Mouse (Mus musculus) embryonic facial prominence, embryonic 11.5 days (tissue): ENCODE results near the gene B3galt1. TPM values are rescaled to one million over a fixed set of nuclear protein-coding genes. Genes with fewer than 3 reads are reported as not detected.

Source experiments
- ATAC-seq: fragments of 200-750 bp; cut with Nextera tagmentation; replicated peaks from 2 replicates; pipeline ENCODE4 v1.8.0; 2017; ENCODE audit warnings: low read depth; ENCODE audit not compliant: insufficient number of reproducible peaks, low FRiP score, low TSS enrichment
- DNase-seq: peaks from one replicate; pipeline ENCODE4 v3.0.0-alpha.2; 2015; ENCODE audit warnings: low spot score
- H3K27ac ChIP-seq: fragments of 300-500 bp; sonication (generic); replicated peaks from 2 replicates; pipeline ENCODE4 v1.5.1; 2014; ENCODE audit warnings: mild to moderate bottlenecking, low read depth, low read length, control low read depth
- H3K27me3 ChIP-seq: fragments of 300-500 bp; sonication (generic); 2 replicates; pipeline ENCODE4 v1.6.1; 2014; ENCODE audit warnings: mild to moderate bottlenecking, low read length, moderate library complexity, mixed read lengths; ENCODE audit not compliant: control insufficient read depth, insufficient read depth
- H3K36me3 ChIP-seq: fragments of 300-500 bp; sonication (generic); replicated peaks from 2 replicates; pipeline ENCODE4 v1.6.1; 2014; ENCODE audit warnings: low read depth, mild to moderate bottlenecking, low read length, moderate library complexity, mixed read lengths; ENCODE audit not compliant: control insufficient read depth, insufficient read depth
- H3K4me1 ChIP-seq: fragments of 300-500 bp; sonication (generic); 2 replicates; pipeline ENCODE4 v1.6.1; 2014; ENCODE audit warnings: low read length, mixed read lengths; ENCODE audit not compliant: control insufficient read depth, insufficient read depth
- H3K4me2 ChIP-seq: fragments of 300-500 bp; sonication (generic); 2 replicates; pipeline ENCODE4 v1.6.1; 2014; ENCODE audit warnings: low read depth, mild to moderate bottlenecking, control low read depth, low read length, moderate library complexity
- H3K4me3 ChIP-seq: fragments of 300-500 bp; sonication (generic); 2 replicates; pipeline ENCODE4 v1.5.1; 2014; ENCODE audit warnings: low read depth, low read length, control low read depth
- H3K9ac ChIP-seq: fragments of 300-500 bp; sonication (generic); replicated peaks from 2 replicates; pipeline ENCODE4 v1.6.1; 2014; ENCODE audit warnings: mild to moderate bottlenecking, control low read depth, low read length
- H3K9me3 ChIP-seq: fragments of 300-500 bp; sonication (generic); replicated peaks from 2 replicates; pipeline ENCODE4 v1.6.1; 2016; ENCODE audit warnings: mild to moderate bottlenecking, low read length, inconsistent platforms, mixed read lengths; ENCODE audit not compliant: control insufficient read depth
- WGBS: fragments of 180-500 bp; shearing (Covaris S2); extraction: QIAGEN DNeasy Blood & Tissue Kit; methylation state at CpG from one replicate; pipeline ENCODE4 v1.1.7; 2014; 5-methylcytosine and 5-hydroxymethylcytosine counted together
- polyA plus RNA-seq: library from polyadenylated mRNA; unstranded; fragments of >200 nt; fragmentation: Nextera tagmentation; extraction: Ambion mirVana; gene quantifications from 2 replicates; pipeline ENCODE4 v1.2.1, GENCODE M21; 2014

Gene B3galt1
- polyA plus RNA-seq, result 9.3 and 9.6 TPM in 2 replicates

DNA sequence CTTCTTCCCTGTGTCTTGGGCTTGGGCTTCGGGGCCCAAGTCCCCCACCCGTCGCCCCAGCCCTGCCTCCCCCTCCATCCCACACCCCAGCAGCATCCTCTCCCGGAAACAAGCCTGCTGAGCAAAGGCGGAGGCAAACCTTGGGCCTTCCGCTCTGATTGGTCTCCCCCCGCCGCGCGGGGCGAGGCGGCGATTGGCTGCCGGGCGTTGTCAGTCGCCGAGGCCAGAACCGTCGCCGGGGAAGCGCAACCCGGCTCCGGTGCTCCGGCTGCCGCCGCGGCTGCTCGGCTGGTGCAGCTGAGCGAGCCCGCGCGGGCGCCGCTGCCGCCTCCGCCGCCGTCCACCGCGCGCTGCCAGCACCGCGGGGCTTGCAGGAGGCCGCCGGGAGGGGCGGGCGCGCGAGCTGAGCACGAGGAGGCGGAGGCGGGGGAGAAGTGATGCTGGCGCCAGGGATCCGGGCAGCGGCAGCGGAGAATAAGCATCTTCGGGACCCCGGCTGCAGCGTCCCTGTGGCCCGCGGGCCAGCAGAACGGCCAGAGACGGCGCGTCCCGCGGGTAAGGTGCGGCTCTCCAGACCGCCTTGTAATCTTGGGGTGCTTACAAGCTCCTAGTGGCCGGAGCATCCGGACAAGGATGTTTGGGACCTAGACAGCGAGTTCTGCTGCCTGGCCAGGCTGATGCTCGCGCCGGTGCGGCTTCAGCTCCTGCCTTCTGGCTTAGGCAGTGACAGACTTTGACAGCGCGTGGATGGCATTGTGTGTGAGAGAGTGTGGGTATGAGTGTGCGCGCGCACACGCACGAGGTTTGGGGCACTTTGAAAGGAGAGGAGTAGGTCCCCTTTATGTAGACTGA lies at the start of gene B3galt1:
B3galt1 (plus strand) TSS at position 392 of the 852 bp plus-strand sequence.
- Histone ChIP-seq H3K27me3 (no peaks in the 10 kb centered on the region), H3K4me1 (peaks cover 3% of the 10 kb centered on the region; the same call in 1 of the 2 replicates), H3K9me3 (no peaks in the 10 kb centered on the region), H3K4me3 (peak within 1 kb of the TSS; percentile 67), H3K27ac (peak within 1 kb of the TSS; percentile 52; the same call in 1 of the 2 replicates), H3K36me3 (no peaks in the 10 kb centered on the region), H3K4me2 (peak within 1 kb of the TSS; percentile 79), H3K9ac (peak within 1 kb of the TSS; percentile 68)
- peak; percentile 92 for DNase-seq
- peak; percentile 97 for ATAC-seq
- under 1% methylated on average over 72 of the region's 83 CpGs for WGBS

DNA sequence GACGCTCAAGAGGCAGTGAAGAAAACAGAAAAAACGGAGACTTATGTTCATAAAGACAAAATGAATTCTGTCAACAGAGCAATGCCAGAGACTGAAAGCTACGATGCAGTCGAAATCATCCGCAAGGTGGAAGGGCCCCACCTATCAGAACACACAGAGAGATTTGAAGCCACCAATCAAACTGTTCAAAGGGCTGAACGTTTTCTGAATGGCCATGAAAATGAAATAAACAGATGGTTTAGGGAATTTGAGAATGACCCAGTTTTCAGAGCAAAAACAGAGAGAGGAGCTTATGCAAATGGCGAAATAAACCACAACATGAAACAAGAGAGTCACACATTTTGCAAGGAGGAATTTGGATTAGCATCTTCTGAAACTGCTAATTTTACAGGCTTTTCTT lies 49.3 kb upstream of the B3galt1 start:
- H3K9ac ChIP-seq, result no peak overlapping the region
- H3K9me3 ChIP-seq, result no peaks in the 10 kb centered on the region
- no peak overlapping the region for H3K27ac ChIP-seq
- DNase-seq, result no peak
- H3K4me2 ChIP-seq, result no peak overlapping the region
- H3K4me3 ChIP-seq, result no peak overlapping the region
- WGBS, result 89% methylated on average over 7 of the region's 7 CpGs
- H3K27me3 ChIP-seq, result no peaks in the 10 kb centered on the region
- no peak for ATAC-seq
- no peaks in the 10 kb centered on the region for H3K4me1 ChIP-seq
- no peaks in the 10 kb centered on the region for H3K36me3 ChIP-seq

GRCm38 (mm10) chr2:67535347-67535746 lies 30.3 kb upstream of the B3galt1 start:
- no peak overlapping the region for H3K27ac ChIP-seq
- H3K36me3 ChIP-seq, result no peaks in the 10 kb centered on the region
- no peak overlapping the region for H3K4me2 ChIP-seq
- no peaks in the 10 kb centered on the region for H3K4me1 ChIP-seq
- ATAC-seq (no peak), DNase-seq (no peak)
- H3K27me3 ChIP-seq, result no peaks in the 10 kb centered on the region
- 79% methylated on average over 2 of the region's 2 CpGs for WGBS
- no peak overlapping the region for H3K4me3 ChIP-seq
- no peak overlapping the region for H3K9ac ChIP-seq
- H3K9me3 ChIP-seq, result no peaks in the 10 kb centered on the region

DNA sequence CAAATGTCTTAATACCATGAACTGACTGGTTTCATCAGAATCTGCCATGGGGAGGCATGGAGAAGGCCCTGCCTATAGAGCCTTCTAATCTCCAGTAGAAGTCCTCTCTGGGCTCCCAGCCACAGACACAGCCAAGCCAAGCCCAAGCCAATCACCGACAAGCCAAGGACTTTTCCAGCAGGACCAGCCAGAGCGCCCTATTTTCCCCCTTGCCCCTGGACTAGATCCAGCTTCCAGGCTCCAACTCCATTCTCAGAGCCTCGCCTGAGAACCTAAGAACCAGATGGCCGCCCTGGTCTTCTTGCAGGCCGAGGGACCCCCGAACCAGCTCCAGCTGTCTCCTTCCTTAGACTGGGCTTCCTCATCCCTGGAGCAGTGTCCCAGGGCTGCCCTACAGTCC lies 26.2 kb upstream of the B3galt1 start:
- DNase-seq (no peak), ATAC-seq (no peak)
- Histone ChIP-seq H3K9me3 (no peaks in the 10 kb centered on the region), H3K9ac (no peak overlapping the region), H3K27ac (no peak overlapping the region), H3K4me3 (no peak overlapping the region), H3K4me1 (no peaks in the 10 kb centered on the region), H3K27me3 (no peaks in the 10 kb centered on the region), H3K4me2 (no peak overlapping the region), H3K36me3 (no peaks in the 10 kb centered on the region)
- 86% methylated on average over 6 of the region's 6 CpGs for WGBS

GRCm38 (mm10) chr2:67541957-67542696 lies 23.5 kb upstream of the B3galt1 start:
- ATAC-seq, result no peak

DNA sequence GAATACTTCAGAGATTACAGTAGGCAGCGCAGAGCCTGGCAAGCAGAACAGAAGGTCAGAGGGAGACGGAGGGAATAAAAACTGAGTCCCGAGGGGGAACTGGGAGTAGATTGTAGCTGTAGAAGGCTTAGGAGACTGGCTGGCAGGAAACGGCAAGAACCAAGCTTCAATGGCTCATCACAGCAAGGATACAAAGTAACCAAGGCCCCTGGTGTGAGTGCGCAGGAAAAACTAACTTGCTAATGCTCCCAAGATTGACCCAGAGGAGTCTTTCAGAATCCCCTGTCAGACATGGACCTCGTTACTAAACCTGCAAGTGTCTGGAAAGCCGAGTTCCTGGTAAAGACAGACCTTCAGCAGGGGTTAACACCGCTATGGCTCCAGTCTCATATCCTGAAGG lies 21.2 kb upstream of the B3galt1 start:
- no peak for DNase-seq
- H3K4me2 ChIP-seq, result no peak overlapping the region
- H3K9ac ChIP-seq, result no peak overlapping the region
- H3K27me3 ChIP-seq, result no peaks in the 10 kb centered on the region
- H3K4me3 ChIP-seq, result no peak overlapping the region
- H3K4me1 ChIP-seq, result no peaks in the 10 kb centered on the region
- H3K36me3 ChIP-seq, result no peaks in the 10 kb centered on the region
- no peaks in the 10 kb centered on the region for H3K9me3 ChIP-seq
- no peak for ATAC-seq
- no peak overlapping the region for H3K27ac ChIP-seq
- 59% methylated on average over 8 of the region's 8 CpGs for WGBS

More at GRCm38 (mm10) chr2:67541957-67542696, 23.5 kb upstream of the B3galt1 start:
- WGBS, result 66% methylated on average over 11 of the region's 11 CpGs
- H3K4me1 ChIP-seq, result no peaks in the 10 kb centered on the region
- no peaks in the 10 kb centered on the region for H3K9me3 ChIP-seq
- no peaks in the 10 kb centered on the region for H3K36me3 ChIP-seq
- H3K4me3 ChIP-seq, result no peak overlapping the region
- H3K27me3 ChIP-seq, result no peaks in the 10 kb centered on the region
- no peak overlapping the region for H3K9ac ChIP-seq
- no peak overlapping the region for H3K4me2 ChIP-seq
- no peak overlapping the region for H3K27ac ChIP-seq
- DNase-seq, result peak; percentile 8

DNA sequence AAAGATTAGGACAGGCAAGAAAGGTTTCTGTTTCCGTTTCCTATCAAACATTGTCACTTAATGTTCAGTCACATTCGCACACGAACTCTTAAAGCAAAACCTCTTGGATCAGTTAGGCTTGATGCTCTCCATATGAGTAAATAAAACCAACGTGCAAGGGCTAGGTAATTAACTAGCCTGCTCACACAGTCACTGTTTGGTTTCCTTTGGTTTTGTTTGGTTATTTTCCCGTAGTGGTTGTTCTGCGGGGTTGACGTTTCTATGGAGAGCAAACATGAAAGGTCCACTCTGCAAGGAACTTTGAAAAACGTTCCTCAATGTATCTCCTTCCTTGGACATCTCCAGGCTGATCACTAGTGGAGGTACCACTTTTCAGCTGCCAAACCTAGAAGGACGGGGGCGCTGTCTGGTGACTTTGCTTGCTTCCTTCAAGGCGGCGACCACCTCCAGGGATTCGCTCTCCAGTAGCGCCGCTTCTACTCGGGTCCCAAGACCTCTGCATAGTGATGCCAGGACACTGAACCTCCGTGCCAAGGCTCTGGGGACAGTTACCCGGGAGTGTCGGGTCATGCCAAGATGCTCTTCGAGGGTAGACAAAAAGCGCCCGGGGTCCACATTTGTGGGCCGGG lies 706 bp upstream of the B3galt1 start:
- WGBS, result 3% methylated on average over 23 of the region's 23 CpGs
- Histone ChIP-seq H3K36me3 (no peaks in the 10 kb centered on the region), H3K27me3 (no peaks in the 10 kb centered on the region), H3K4me3 (peak overlapping the region; percentile 67), H3K9ac (peak overlapping the region; percentile 68), H3K9me3 (no peaks in the 10 kb centered on the region), H3K4me1 (peaks cover 3% of the 10 kb centered on the region; the same call in 1 of the 2 replicates), H3K4me2 (peak overlapping the region; percentile 79), H3K27ac (no peak overlapping the region)
- peak; percentile 74 for ATAC-seq
- peak; percentile 63 for DNase-seq
